Mouse (Mus musculus) heart, postnatal 0 days (tissue): ENCODE data around the gene Paxx.

Experiments
- CTCF ChIP-seq: IDR thresholded peaks from 2 replicates; pipeline ENCODE4 v1.5.1; 2016; ENCODE audit warnings: antibody characterized with exemption, control low read depth, low read depth
- EP300 ChIP-seq: IDR thresholded peaks from 2 replicates; pipeline ENCODE4 v1.6.1; 2016; ENCODE audit warnings: antibody characterized with exemption, low read depth

GRCm38 (mm10) chr2:25488671-25489068 is 27.8 kb upstream of the Paxx start:
- TF ChIP-seq CTCF: no peak
- TF ChIP-seq EP300: no peak
